Mouse (Mus musculus) c-Kit-positive CD71-positive TER-119-positive erythroid progenitor cells, embryonic 14.5 days (primary cell): ENCODE results near the gene Ccdc65.
"Not testable (repeated sequence)": the region's sequence is repeated elsewhere in the genome, so short reads cannot be mapped to it uniquely, and the experiment has no call there.

ENCODE experiments used
- DNase-seq: peaks from one replicate; pipeline ENCODE4 v3.0.0-alpha.2; 2013; ENCODE audit warnings: low spot score

The Ccdc65 gene

GRCm38 (mm10) chr15:98737881-98738280 is 29.9 kb downstream of the Ccdc65 start:
- no peak for DNase-seq

GRCm38 (mm10) chr15:98738796-98739195 is 30.8 kb downstream of the Ccdc65 start:
- DNase-seq: no peak

DNA sequence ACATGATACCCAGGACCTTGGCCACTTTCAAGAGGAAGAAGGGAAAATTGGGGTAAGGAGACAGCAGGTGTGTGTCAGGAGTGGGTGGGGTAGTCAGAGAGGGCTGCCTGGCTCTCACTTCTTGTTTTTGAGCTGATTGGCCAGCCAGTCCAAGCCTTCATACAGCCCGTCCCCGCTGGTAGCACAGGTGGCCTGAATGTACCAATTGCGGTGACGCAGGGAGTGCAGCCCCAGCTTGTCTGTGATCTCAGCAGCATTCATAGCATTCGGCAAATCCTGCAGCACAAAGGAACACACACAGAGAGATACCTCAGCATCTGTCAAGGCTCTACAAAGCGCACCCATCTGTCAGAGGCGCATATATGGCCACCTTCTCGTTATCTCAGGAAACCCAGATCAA is 32.2 kb downstream of the Ccdc65 start:
- DNase-seq: no peak

DNA sequence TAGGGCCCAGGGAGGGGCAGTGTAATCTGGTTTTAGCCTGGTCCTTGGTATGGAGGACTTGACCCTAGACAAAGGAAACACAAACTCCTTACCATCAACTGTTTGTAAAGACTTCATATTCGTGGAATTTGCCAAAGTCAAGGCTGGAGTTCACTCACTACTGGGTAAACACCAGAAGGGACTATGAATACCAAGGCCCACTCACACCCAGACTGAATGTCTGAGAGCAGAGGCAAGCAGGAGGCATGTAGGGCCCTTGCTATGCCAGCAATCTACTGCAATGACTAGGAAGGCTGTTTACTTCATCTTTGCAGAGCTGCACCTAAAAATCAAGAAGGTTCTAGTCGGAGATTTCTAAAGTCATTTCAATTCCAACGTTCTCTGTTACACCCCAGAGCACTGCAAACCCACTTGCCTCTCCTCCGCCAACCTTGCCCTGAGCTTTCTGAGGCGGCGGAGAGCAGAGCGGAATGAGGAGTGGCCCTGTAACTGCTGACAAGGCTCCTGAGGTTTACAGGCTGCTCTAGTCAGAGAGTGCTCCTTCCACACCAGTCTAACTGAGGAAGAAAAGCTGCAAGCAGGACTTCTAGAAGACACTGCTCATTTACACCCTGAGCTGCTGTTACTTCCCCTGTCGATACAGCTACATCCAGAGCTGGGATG is 34.9 kb downstream of the Ccdc65 start:
- DNase-seq: no peak

DNA sequence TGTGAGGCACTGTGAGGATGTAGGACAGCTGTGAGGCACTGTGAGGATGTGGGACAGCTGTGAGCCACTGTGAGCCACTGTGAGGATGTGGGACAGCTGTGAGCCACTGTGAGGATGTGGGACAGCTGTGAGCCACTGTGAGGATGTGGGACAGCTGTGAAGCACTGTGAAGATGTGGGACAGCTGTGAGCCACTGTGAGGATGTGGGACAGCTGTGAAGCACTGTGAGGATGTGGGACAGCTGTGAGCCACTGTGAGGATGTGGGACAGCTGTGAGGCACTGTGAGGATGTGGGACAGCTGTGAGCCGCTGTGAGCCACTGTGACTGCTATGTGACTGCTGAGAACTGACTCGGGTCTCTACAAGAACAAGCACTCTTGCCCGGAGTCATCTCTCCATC is 35.9 kb downstream of the Ccdc65 start:
- not testable (repeated sequence) for DNase-seq

- DNase-seq: no peak
Observed at GRCm38 (mm10) chr15:98746344-98746965, 38.4 kb downstream of the Ccdc65 start.

GRCm38 (mm10) chr15:98747296-98747695 is 39.3 kb downstream of the Ccdc65 start:
- no peak for DNase-seq

GRCm38 (mm10) chr15:98749093-98749492 is 41.1 kb downstream of the Ccdc65 start:
- no peak for DNase-seq

- no peak for DNase-seq
Observed at GRCm38 (mm10) chr15:98753021-98753423, 45.0 kb downstream of the Ccdc65 start.

GRCm38 (mm10) chr15:98754125-98754524 is 46.1 kb downstream of the Ccdc65 start:
- DNase-seq: no peak

DNA sequence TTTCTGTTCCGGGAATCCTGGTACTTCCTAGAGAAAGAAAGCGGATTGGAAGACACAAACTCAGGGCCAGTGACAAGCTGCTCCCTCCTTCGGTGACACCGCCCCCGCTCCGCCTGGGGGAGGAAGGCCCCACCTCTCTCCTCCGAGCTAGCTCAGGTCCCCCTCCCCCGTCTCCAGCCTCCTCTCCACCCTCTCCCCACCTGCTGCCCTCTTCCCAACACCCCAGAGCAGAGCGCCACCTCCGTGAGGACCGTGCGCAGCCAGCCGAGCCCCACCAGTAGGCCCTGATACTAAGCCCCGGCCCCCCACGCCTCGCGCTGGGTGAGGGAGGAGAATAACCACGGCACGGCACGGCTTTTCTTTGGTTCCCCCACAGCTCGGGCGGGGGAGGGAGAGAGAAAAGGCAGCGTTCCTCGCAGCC is 54.2 kb downstream of the Ccdc65 start:
- peak; percentile 40 for DNase-seq

DNA sequence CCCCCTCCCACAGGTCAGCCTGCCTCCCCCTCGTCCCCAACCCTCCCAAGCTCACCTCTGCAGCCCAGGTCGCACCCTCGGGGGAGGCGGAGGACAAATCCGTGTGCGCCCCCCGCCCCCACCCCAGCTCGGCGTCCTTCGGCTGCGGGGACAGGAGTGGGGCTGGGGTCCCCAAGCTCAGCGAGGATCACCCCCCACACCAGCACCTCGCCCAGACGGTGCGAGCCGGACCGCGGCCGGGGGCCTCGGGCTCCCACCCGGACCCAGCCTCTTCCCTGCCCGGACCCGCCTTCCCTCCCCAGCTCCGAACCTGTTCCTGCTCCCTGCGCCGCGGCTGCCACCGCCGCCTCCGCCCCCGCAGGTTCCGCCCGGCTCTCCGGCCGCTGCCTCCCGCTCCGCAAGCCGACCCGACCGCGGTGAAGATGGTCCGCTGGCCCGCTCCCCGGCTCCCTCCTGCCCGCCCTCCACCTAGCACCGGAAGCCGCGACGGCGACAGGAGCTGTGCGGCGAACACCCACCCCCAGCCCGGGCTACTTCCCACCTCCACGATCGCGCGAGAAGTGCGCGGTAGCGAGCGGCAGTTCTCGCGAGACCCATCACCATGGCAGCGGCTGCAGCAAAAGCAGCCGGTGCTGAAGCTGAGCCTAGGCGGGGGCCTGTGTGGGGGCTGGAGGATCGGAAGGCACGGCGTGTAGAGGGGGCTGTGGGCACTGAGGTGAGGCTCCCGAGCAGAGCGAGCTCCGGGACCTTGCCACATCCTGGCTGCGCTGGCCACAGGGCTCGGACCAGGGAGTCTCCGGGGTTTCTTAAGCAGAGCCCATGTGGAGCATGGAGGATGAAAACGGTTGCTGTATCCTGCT is 54.9 kb downstream of the Ccdc65 start, which contains the start of gene Arf3:
Gene Arf3 (minus strand): TSS at position 545 of the 860 bp plus-strand sequence.
- DNase-seq: peak; percentile 86

DNA sequence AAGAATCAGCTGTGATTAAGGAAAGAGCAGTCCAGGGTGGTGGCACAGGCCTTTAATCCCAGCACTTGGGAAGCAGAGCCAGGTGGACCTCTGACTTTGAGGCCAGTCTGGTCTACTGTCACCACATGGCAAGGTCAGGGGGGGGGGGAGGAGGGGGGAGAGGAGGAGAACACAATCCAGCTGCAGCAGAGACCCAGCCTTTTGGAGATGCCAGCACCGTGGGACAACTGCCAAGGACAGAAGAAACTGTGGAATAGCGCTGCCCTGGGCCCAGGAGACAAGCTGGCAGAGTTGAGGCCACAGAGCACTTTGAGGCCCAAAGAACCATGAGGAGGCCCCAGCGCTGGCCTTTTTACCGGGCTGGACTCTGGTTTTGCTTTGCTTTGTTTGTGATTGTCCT is 57.9 kb downstream of the Ccdc65 start:
- DNase-seq: no peak

GRCm38 (mm10) chr15:98768259-98768658 is 60.3 kb downstream of the Ccdc65 start:
- no peak for DNase-seq

DNA sequence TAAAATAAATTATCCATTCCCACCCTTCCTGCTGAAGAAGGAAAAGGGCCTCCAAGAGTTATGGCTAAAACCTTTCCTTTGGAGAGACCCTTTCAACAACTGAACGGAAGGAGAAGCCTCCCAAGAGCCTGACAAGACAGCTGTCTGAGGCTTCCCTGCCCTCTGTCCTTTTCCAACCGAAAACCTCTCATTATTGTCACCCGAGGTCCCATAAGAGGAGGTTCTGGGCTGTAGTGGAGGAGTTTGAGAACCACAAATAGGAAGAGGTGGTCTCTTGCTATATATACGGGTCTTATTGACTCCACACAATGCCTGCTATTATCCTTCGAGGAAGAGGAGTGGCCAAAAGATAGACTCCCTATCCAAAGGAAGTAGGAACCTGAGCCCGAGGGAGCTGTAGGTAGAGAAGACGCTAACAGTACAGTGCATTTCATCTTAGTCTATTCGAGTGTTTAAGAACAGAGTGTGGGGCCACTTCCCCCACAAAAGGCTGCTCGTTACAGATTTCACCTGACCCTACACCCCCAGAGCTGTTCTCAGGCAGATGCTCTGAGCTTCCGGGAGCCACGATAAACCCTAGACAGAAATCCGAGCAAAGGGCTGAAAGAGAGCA is 63.9 kb downstream of the Ccdc65 start:
- no peak for DNase-seq

DNA sequence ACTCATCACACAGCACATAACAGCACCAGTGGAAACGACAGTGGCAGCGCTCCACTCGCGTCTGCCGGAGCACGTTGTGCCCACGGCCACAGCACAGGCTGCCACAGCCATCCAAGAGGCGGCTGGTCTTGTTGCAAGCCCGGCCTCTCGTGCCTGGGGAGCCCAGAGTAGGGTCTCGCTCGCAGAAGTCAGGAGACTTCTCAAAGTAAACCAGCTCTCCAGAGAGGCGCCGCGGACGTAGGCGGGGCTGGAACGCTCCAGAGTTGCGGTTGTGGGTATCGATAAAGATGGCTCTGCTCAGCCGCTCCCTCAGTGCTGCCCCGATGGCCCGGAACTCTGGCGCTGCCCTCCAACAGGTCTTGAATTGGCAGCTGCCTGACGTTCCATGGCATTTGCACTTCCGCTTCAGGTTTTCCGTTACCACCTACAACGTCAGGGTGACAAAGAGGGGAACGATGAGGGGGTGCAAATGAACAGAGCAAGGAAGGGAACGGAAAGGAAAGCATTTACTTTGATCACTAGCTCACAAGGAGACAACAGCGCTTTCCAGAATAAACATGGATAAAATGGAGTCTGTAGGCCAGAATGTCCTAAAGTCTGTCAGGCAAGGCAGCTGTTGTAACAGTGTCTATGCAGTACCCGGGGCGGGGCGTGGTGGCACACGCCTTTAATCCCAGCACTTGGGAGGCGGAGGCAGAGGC is 64.7 kb downstream of the Ccdc65 start:
- DNase-seq: no peak
